Mouse (Mus musculus) limb, embryonic 14.5 days (tissue): ENCODE measurements around the gene Rpl26. TPM values are rescaled to one million over a fixed set of nuclear protein-coding genes. Genes with fewer than 3 reads are reported as not detected.

ENCODE experiments used
- ATAC-seq: fragments of 200-750 bp; cut with Nextera tagmentation; 2 replicates; pipeline ENCODE4 v1.8.0; 2017; ENCODE audit warnings: low read depth, moderate number of reproducible peaks, moderate TSS enrichment; ENCODE audit not compliant: low FRiP score
- DNase-seq: peaks from one replicate; pipeline ENCODE4 v3.0.0-alpha.2; 2015; ENCODE audit warnings: low spot score
- H3K27ac ChIP-seq: fragments of 300-500 bp; sonication (generic); replicated peaks from 2 replicates; pipeline ENCODE4 v1.5.1; 2014; ENCODE audit warnings: low read depth, mild to moderate bottlenecking, low read length, moderate library complexity, mixed read lengths
- H3K27me3 ChIP-seq: fragments of 300-500 bp; sonication (generic); 2 replicates; pipeline ENCODE4 v1.6.1; 2014; ENCODE audit warnings: low read length, mixed read lengths; ENCODE audit not compliant: control insufficient read depth, insufficient read depth
- H3K36me3 ChIP-seq: fragments of 300-500 bp; sonication (generic); 2 replicates; pipeline ENCODE4 v1.6.1; 2014; ENCODE audit warnings: mild to moderate bottlenecking, low read length, moderate library complexity, mixed read lengths; ENCODE audit not compliant: control insufficient read depth, insufficient read depth
- H3K4me1 ChIP-seq: fragments of 300-500 bp; sonication (generic); 2 replicates; pipeline ENCODE4 v1.6.1; 2014; ENCODE audit warnings: antibody characterized with exemption, low read length, mixed read lengths; ENCODE audit not compliant: control insufficient read depth, insufficient read depth
- H3K4me2 ChIP-seq: fragments of 300-500 bp; sonication (generic); replicated peaks from 2 replicates; pipeline ENCODE4 v1.6.1; 2014; ENCODE audit warnings: low read depth, mild to moderate bottlenecking, low read length, moderate library complexity; ENCODE audit not compliant: severe bottlenecking
- H3K4me3 ChIP-seq: fragments of 300-500 bp; sonication (generic); replicated peaks from 2 replicates; pipeline ENCODE4 v1.5.1; 2014; ENCODE audit warnings: low read length
- H3K9ac ChIP-seq: fragments of 300-500 bp; sonication (generic); 2 replicates; pipeline ENCODE4 v1.6.1; 2014; ENCODE audit warnings: mild to moderate bottlenecking, low read depth, low read length, moderate library complexity; ENCODE audit not compliant: severe bottlenecking
- H3K9me3 ChIP-seq: fragments of 300-500 bp; sonication (generic); 2 replicates; pipeline ENCODE4 v1.6.1; 2016; ENCODE audit warnings: low read length; ENCODE audit not compliant: control insufficient read depth
- POLR2A ChIP-seq: fragments of 200-500 bp; IDR thresholded peaks from 2 replicates; pipeline ENCODE4 v1.8.0; 2012; ENCODE audit warnings: inconsistent platforms, mild to moderate bottlenecking, moderate library complexity, borderline replicate concordance; ENCODE audit not compliant: insufficient read depth, insufficient read length; ENCODE audit errors: extremely low read depth
- WGBS: fragments of 180-500 bp; shearing (Covaris S2); extraction: QIAGEN DNeasy Blood & Tissue Kit; methylation state at CpG from one replicate; pipeline ENCODE4 v1.1.7; 2014; 5-methylcytosine and 5-hydroxymethylcytosine counted together
- polyA plus RNA-seq, 2 experiments: library from polyadenylated mRNA; depleted of rRNA in 1 of 2; stranded (reverse) in 1 of 2; unstranded in 1 of 2; fragments of >200 nt; fragmentation: Nextera tagmentation in 1 of 2; extraction: Ambion mirVana in 1 of 2; gene quantifications; 2 replicates each; pipeline versions ENCODE4 v1.2.1 to v1.2.3; 2012 to 2014

Gene Rpl26
- polyA plus RNA-seq, 2 experiments: 1,230 to 3,506 TPM

DNA sequence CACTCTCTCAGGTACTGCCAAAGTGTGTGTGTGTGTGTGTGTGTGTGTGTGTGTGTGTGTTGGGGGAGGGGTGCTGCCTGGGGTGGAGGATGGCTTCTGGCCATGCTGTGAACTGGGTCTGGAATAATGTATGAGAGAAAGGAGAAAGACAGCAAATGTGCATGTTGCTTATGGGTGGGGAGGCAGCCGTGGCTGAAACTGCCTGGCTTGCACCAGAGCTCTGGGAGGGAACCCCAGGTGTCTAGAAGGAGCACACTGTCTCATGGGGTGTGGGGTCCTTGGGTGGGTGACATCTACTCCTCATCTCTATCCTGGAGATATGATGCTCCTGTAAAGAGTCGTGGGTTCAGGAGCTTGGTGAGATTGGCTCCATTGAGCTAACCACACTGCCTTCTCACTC is 12.7 kb upstream of the Rpl26 start:
- TF ChIP-seq POLR2A: no peak
- 67% methylated on average over 2 of the region's 2 CpGs for WGBS
- no peak overlapping the region for H3K4me2 ChIP-seq
- no peaks in the 10 kb centered on the region for H3K36me3 ChIP-seq
- ATAC-seq (no peak), DNase-seq (no peak)
- H3K27me3 ChIP-seq: no peaks in the 10 kb centered on the region
- H3K9me3 ChIP-seq: no peaks in the 10 kb centered on the region
- no peaks in the 10 kb centered on the region for H3K4me1 ChIP-seq
- no peak overlapping the region for H3K27ac ChIP-seq
- no peak overlapping the region for H3K9ac ChIP-seq
- H3K4me3 ChIP-seq: no peak overlapping the region

DNA sequence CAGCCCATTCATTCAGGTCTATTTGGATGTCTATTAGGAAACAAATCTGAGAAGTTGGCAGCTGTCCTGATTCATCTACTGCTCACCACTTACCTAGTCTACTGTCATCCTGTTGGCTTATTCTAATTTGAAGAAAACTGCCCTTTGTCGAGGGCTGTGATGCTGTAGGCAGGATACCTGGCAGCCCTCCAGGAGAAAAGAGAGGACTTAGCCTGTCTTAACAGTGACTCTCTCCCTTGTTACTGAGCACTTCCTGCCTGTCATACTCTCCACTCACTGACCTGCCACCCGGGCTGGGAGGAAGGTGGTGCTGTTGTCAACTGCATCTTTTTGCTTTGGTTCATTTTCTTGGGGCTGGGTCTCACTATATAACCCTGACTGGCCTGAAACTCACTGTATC is 10.8 kb upstream of the Rpl26 start:
- 56% methylated on average over 2 of the region's 2 CpGs for WGBS

DNA sequence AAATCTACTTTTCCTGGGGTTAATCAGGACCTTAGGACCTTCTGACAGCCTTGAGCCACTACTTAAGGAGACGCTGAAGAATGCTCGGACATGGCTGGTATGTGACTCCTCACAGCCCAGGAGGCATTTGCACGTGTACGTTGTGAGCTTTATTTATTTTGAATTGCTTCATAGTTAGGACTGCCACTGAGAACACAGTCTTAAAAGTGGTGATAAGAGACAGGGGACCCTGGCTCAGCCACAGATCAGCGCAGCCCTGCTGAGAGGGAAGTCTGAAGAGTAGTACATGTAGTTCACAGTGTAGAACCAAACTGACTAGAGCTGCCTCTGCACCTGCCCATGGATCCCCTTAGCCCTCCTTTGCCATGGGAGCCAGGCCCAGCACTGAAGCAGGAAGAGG is 9.6 kb upstream of the Rpl26 start:
- ATAC-seq (no peak), DNase-seq (no peak)
- H3K9ac ChIP-seq: no peak overlapping the region
- WGBS: 82% methylated on average over 5 of the region's 5 CpGs
- H3K27me3 ChIP-seq: no peaks in the 10 kb centered on the region
- no peaks in the 10 kb centered on the region for H3K4me1 ChIP-seq
- no peak overlapping the region for H3K27ac ChIP-seq
- TF ChIP-seq POLR2A: no peak
- no peak overlapping the region for H3K4me2 ChIP-seq
- H3K9me3 ChIP-seq: no peaks in the 10 kb centered on the region
- H3K4me3 ChIP-seq: no peak overlapping the region
- H3K36me3 ChIP-seq: no peaks in the 10 kb centered on the region

More for the DNA sequence above, 10.8 kb upstream of the Rpl26 start:
- DNase-seq: no peak
- Histone ChIP-seq H3K9me3 (no peaks in the 10 kb centered on the region), H3K27ac (no peak overlapping the region), H3K4me1 (no peaks in the 10 kb centered on the region), H3K4me3 (no peak overlapping the region), H3K36me3 (no peaks in the 10 kb centered on the region), H3K4me2 (no peak overlapping the region), H3K9ac (no peak overlapping the region), H3K27me3 (no peaks in the 10 kb centered on the region)
- ATAC-seq: no peak
- TF ChIP-seq POLR2A: no peak

DNA sequence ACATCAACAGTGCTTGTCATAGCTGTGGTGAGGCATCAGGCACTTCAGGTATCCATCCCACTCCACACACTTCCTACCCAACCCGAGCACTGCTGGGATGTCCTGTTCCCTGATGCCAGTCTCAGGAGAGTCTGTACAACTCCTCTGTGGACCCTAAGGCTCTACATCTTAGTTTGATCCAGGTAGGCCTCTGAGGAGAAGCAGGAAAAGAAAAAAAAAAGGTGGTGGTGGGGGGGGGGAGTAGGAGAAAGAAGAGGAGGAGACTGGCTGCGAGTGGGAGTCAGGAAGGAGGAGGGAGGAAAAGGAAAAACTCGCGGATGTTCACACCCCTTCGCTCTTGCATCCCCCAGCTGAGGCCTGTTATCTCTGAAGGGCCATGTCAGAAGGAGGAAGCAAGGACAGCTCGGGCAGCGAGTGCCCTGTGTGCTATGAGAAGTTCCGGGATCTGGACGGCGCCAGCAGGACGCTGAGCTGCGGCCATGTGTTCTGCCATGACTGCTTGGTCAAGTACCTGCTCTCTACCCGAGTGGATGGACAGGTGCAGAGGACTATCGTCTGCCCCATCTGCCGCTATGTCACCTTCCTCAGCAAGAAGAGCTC is 9.1 kb upstream of the Rpl26 start:
- no peak overlapping the region for H3K27ac ChIP-seq
- 68% methylated on average over 14 of the region's 15 CpGs for WGBS
- no peak overlapping the region for H3K9ac ChIP-seq
- H3K4me1 ChIP-seq: no peaks in the 10 kb centered on the region
- DNase-seq (no peak), ATAC-seq (no peak)
- H3K36me3 ChIP-seq: no peaks in the 10 kb centered on the region
- no peak for TF ChIP-seq POLR2A
- H3K9me3 ChIP-seq: no peaks in the 10 kb centered on the region
- H3K4me2 ChIP-seq: no peak overlapping the region
- H3K27me3 ChIP-seq: no peaks in the 10 kb centered on the region
- H3K4me3 ChIP-seq: no peak overlapping the region

DNA sequence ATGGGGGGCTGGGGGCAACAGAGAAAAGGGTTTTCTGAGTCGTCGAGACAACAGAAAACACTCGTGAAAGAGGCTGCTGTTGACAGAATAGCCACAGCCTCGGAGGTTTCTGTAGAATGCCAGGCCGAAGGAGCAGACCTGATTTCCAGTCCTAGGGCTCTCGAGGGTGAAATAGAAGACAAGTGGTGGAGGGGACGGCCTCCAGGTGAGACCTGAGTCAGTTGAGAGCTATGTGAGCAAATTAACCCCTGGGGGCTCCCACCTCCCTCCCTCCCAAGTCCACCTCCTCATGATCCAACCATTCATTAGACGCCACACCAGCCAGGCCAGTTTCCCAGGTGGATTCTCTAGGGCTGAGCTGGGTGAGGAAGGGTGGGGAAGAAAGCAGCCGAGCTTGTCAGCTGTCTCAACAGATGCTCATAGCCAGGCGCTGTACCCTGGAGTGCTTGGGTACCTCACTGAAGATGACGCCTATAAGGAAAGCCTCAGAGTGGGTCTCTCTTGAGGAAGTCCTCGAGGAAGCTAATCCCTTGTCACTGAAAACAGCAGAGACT is 7.4 kb upstream of the Rpl26 start:
- Histone ChIP-seq H3K27me3 (no peaks in the 10 kb centered on the region), H3K36me3 (no peaks in the 10 kb centered on the region), H3K4me3 (no peak overlapping the region), H3K9ac (no peak overlapping the region), H3K27ac (no peak overlapping the region), H3K9me3 (no peaks in the 10 kb centered on the region), H3K4me1 (no peaks in the 10 kb centered on the region), H3K4me2 (no peak overlapping the region)
- no peak for DNase-seq
- no peak for TF ChIP-seq POLR2A
- ATAC-seq: no peak
- 54% methylated on average over 12 of the region's 12 CpGs for WGBS

DNA sequence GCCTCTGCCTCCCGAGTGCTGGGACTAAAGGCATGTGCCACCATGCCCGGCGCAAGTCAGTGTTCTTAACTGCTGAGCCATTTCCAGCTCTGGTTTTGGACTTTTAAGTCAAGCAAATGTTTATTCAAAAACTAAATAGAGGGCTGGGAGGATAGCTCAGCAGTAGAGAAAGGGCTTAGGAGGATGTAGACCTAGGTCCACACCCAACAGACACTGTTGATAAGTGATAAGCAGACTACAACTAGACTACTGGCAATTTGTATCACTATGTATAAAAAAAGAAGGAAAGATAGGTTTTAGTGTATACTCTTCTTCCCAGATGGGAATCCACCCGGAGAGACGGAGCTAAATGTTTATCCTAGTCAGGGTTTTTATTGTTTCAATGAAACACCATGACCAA is 5.1 kb upstream of the Rpl26 start:
- no peak for ATAC-seq
- Histone ChIP-seq H3K4me3 (no peak overlapping the region), H3K9me3 (no peaks in the 10 kb centered on the region), H3K9ac (no peak overlapping the region), H3K4me1 (no peaks in the 10 kb centered on the region), H3K27me3 (no peaks in the 10 kb centered on the region), H3K27ac (no peak overlapping the region), H3K4me2 (no peak overlapping the region), H3K36me3 (no peaks in the 10 kb centered on the region)
- TF ChIP-seq POLR2A: no peak
- DNase-seq: no peak
- 92% methylated on average over 5 of the region's 5 CpGs for WGBS
